Mouse (Mus musculus) CH12.LX (cell line): ENCODE measurements around the gene App. TPM values are rescaled to one million over a fixed set of nuclear protein-coding genes. Genes with fewer than 3 reads are reported as not detected.
A peak's percentile ranks its signal among the peaks of the same experiment; 100 is the strongest.

ENCODE experiments used
- DNase-seq: peaks from one replicate; pipeline ENCODE4 v3.0.0-alpha.2; 2013; ENCODE audit errors: extremely low read depth
- H3K27ac ChIP-seq: 2 replicates; pipeline ENCODE4 v1.5.1; 2012; ENCODE audit warnings: low read depth, mild to moderate bottlenecking, control low read depth, moderate library complexity; ENCODE audit not compliant: insufficient read depth
- H3K27me3 ChIP-seq: replicated peaks from 2 replicates; pipeline ENCODE3; 2012; ENCODE audit warnings: inconsistent platforms
- H3K36me3 ChIP-seq, 2 experiments: replicated peaks in 1 of 2; 2 replicates each; pipeline versions ENCODE3 to v1.6.1; 2012; ENCODE audit warnings: inconsistent platforms in 1 of 2, low read length in 1 of 2, mild to moderate bottlenecking in 1 of 2, mixed read lengths in 1 of 2, moderate library complexity in 1 of 2; ENCODE audit not compliant: control insufficient read depth in 1 of 2, insufficient read depth in 1 of 2
- H3K4me1 ChIP-seq, 2 experiments: 2 replicates each; pipeline ENCODE4 v1.6.1; 2012; ENCODE audit warnings: inconsistent platforms in 1 of 2, moderate library complexity in 1 of 2; ENCODE audit not compliant: insufficient read depth in 2 of 2, control insufficient read depth in 1 of 2
- H3K4me2 ChIP-seq: 2 replicates; pipeline ENCODE4 v1.6.1; 2012; ENCODE audit warnings: low read depth, mild to moderate bottlenecking, control low read depth; ENCODE audit not compliant: poor library complexity, insufficient read depth, severe bottlenecking
- H3K4me3 ChIP-seq, 3 experiments: fragments of 150-350 bp in 1 of 3; sonication (generic) in 1 of 3; replicated peaks in 1 of 3; 2 replicates each; pipeline versions ENCODE3 to v1.5.1; 2011 to 2012; ENCODE audit warnings: low read depth in 2 of 3, low read length in 2 of 3, mild to moderate bottlenecking in 2 of 3, moderate library complexity in 2 of 3, control low read depth in 1 of 3, improper control_type of control experiment in 1 of 3, inconsistent platforms in 1 of 3, mixed read lengths in 1 of 3; ENCODE audit not compliant: poor library complexity in 1 of 3
- H3K79me2 ChIP-seq: replicated peaks from 2 replicates; pipeline ENCODE4 v1.6.1; 2012; ENCODE audit warnings: mild to moderate bottlenecking, moderate library complexity; ENCODE audit not compliant: control insufficient read depth, poor library complexity, insufficient read depth, severe bottlenecking; ENCODE audit errors: extremely low read depth
- H3K9ac ChIP-seq: 2 replicates; pipeline ENCODE4 v1.6.1; 2012; ENCODE audit warnings: low read depth, mild to moderate bottlenecking, control low read depth, moderate library complexity; ENCODE audit not compliant: insufficient read depth
- H3K9me3 ChIP-seq: replicated peaks from 2 replicates; pipeline ENCODE3; 2012; ENCODE audit warnings: low read length, inconsistent platforms, mixed read lengths
- CHD1 ChIP-seq: IDR thresholded peaks from 2 replicates; pipeline ENCODE4 v1.6.1; 2012; ENCODE audit warnings: low read depth, low read length, improper control_type of control experiment, inconsistent platforms
- CHD2 ChIP-seq: IDR thresholded peaks from 2 replicates; pipeline ENCODE4 v1.6.1; 2011; ENCODE audit warnings: low read length, improper control_type of control experiment
- CTCF ChIP-seq, 2 experiments: IDR thresholded peaks in 1 of 2; conservative IDR thresholded peaks in 1 of 2; 2 replicates each; pipeline ENCODE4 v1.5.1; 2011 to 2012; ENCODE audit warnings: low read depth in 2 of 2, low read length in 2 of 2, improper control_type of control experiment in 1 of 2, inconsistent platforms in 1 of 2, mild to moderate bottlenecking in 1 of 2, moderate library complexity in 1 of 2
- E2F4 ChIP-seq: IDR thresholded peaks from 2 replicates; pipeline ENCODE4 v1.6.1; 2011; ENCODE audit warnings: low read depth, low read length, improper control_type of control experiment; ENCODE audit not compliant: insufficient replicate concordance
- ELF1 ChIP-seq: IDR thresholded peaks from 2 replicates; pipeline ENCODE4 v1.6.1; 2014; ENCODE audit warnings: low read depth, mild to moderate bottlenecking, inconsistent platforms, low read length, improper control_type of control experiment
- EP300 ChIP-seq: IDR thresholded peaks from 2 replicates; pipeline ENCODE4 v1.6.1; 2011; ENCODE audit warnings: low read length, improper control_type of control experiment
- ETS1 ChIP-seq: conservative IDR thresholded peaks from 2 replicates; pipeline ENCODE4 v1.6.1; 2012; ENCODE audit warnings: low read depth, mild to moderate bottlenecking, inconsistent platforms, low read length, improper control_type of control experiment, moderate library complexity
- GABPA ChIP-seq: IDR thresholded peaks from 2 replicates; pipeline ENCODE4 v1.6.1; 2012; ENCODE audit warnings: low read depth, low read length, improper control_type of control experiment, inconsistent platforms; ENCODE audit not compliant: insufficient replicate concordance
- HCFC1 ChIP-seq: IDR thresholded peaks from 2 replicates; pipeline ENCODE4 v1.6.1; 2012; ENCODE audit warnings: low read depth, mild to moderate bottlenecking, inconsistent platforms, low read length, improper control_type of control experiment
- JUN ChIP-seq: IDR thresholded peaks from 2 replicates; pipeline ENCODE4 v1.6.1; 2011; ENCODE audit warnings: low read depth, mild to moderate bottlenecking, low read length, improper control_type of control experiment, moderate library complexity; ENCODE audit not compliant: insufficient read depth
- JUND ChIP-seq: conservative IDR thresholded peaks from 2 replicates; pipeline ENCODE4 v1.6.1; 2011; ENCODE audit warnings: low read depth, low read length, improper control_type of control experiment
- KAT2A ChIP-seq: IDR thresholded peaks from 2 replicates; pipeline ENCODE4 v1.6.1; 2012; ENCODE audit warnings: low read length, improper control_type of control experiment, inconsistent platforms; ENCODE audit not compliant: insufficient replicate concordance
- MEF2A ChIP-seq: IDR thresholded peaks from 2 replicates; pipeline ENCODE4 v1.6.1; 2014; ENCODE audit warnings: low read depth, mild to moderate bottlenecking, inconsistent platforms, low read length, improper control_type of control experiment, borderline replicate concordance
- MXI1 ChIP-seq: IDR thresholded peaks from 2 replicates; pipeline ENCODE4 v1.6.1; 2011; ENCODE audit warnings: mild to moderate bottlenecking, low read depth, low read length, improper control_type of control experiment
- NRF1 ChIP-seq: IDR thresholded peaks from 2 replicates; pipeline ENCODE4 v1.6.1; 2014; ENCODE audit warnings: low read depth, mild to moderate bottlenecking, inconsistent platforms, low read length, improper control_type of control experiment, moderate library complexity
- PAX5 ChIP-seq: IDR thresholded peaks from 2 replicates; pipeline ENCODE4 v1.6.1; 2012; ENCODE audit warnings: low read length, inconsistent platforms, mixed read lengths
- POLR2A ChIP-seq: IDR thresholded peaks from 2 replicates; pipeline ENCODE4 v1.6.1; 2011; ENCODE audit warnings: low read depth, mild to moderate bottlenecking, improper control_type of control experiment, low read length
- POLR2AphosphoS2 ChIP-seq: IDR thresholded peaks from 2 replicates; pipeline ENCODE4 v1.6.1; 2011; ENCODE audit warnings: low read depth, low read length, improper control_type of control experiment
- RCOR1 ChIP-seq: conservative IDR thresholded peaks from 2 replicates; pipeline ENCODE4 v1.6.1; 2012; ENCODE audit warnings: low read depth, mild to moderate bottlenecking, inconsistent platforms, low read length, improper control_type of control experiment
- SMC3 ChIP-seq: IDR thresholded peaks from 2 replicates; pipeline ENCODE4 v1.6.1; 2011; ENCODE audit warnings: low read depth, low read length, improper control_type of control experiment
- TBP ChIP-seq: conservative IDR thresholded peaks from 2 replicates; pipeline ENCODE4 v1.6.1; 2011; ENCODE audit warnings: low read depth, low read length, improper control_type of control experiment
- USF1 ChIP-seq: IDR thresholded peaks from 2 replicates; pipeline ENCODE4 v1.6.1; 2014; ENCODE audit warnings: low read depth, mild to moderate bottlenecking, inconsistent platforms, low read length, improper control_type of control experiment
- ZC3H11A ChIP-seq: IDR thresholded peaks from 2 replicates; pipeline ENCODE4 v1.6.1; 2012; ENCODE audit warnings: low read depth, mild to moderate bottlenecking, inconsistent platforms, low read length, improper control_type of control experiment
- ZMIZ1 ChIP-seq: IDR thresholded peaks from 2 replicates; pipeline ENCODE4 v1.6.1; 2012; ENCODE audit warnings: low read depth, mild to moderate bottlenecking, inconsistent platforms, low read length, improper control_type of control experiment
- ZNF384 ChIP-seq: IDR thresholded peaks from 2 replicates; pipeline ENCODE4 v1.6.1; 2012; ENCODE audit warnings: low read depth, low read length, improper control_type of control experiment, inconsistent platforms
- dilution Hi-C: fragments of 300-500 bp; cut with MboI; formaldehyde crosslinking; loops from 2 replicates; pipeline ENCODE4 v1.14.3; 2020; ENCODE audit warnings: low sequenced_read_pairs; ENCODE audit not compliant: extremely low pct_unique_long_range_greater_than_20kb, extremely low pct_ligation_motif_present
- in situ Hi-C: fragments of 300-500 bp; cut with MboI; formaldehyde crosslinking; loops from 3 replicates; pipeline ENCODE4 v1.14.3; 2019; ENCODE audit warnings: low sequenced_read_pairs, low pct_ligation_motif_present, low pct_unique_long_range_greater_than_20kb, mixed read lengths
- polyA plus RNA-seq: library from polyadenylated mRNA; unstranded; fragments of >175 nt; gene quantifications from 2 replicates; pipeline ENCODE4 v1.2.1, GENCODE M21; 2012; ENCODE audit warnings: low read depth; ENCODE audit not compliant: insufficient read length
- total RNA-seq, 2 experiments: library from RNA; depleted of rRNA; stranded (reverse); fragments of 300-350 nt in 1 of 2; fragments of >200 nt in 1 of 2; gene quantifications; 2 replicates each; pipeline ENCODE4 v1.2.3; 2012 to 2014

App gene
- total and polyA plus RNA-seq, 3 experiments, result 31.1 to 99.2 (median 84.1) TPM

DNA sequence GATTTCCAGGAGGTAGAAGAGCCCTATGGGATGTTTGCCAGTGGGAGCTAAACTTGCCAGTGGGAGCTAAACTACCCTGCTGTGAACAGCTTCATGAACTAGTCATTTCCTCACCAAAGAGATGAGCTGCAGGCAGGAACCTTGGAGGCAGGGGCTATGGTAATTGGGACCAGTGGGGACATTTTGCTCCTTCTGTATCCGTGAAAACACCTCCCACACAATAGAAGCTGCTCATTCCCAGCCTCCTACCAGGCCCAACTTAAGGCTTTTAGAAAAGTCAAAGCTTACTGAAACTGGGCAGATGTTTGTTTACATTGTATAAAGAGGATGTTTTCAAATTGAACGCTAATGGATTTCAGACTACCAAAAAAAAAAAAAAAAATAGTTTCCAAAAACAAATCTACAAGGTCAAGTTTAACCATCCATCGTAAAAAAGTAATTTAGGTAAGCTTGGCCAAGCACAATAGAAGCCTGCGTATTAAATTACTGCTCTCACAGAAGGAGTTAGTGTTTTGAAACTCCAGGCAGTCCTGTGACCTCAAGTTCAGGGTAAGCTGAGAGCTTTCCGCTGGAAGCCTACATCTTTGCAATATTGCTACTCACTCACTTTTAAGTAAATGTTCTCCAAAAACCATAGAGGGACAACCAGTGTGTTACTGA, 253.8 kb downstream of the App start:
- H3K4me3 ChIP-seq, result no peak overlapping the region
- peaks cover 0 to 3% of the 10 kb centered on the region in 2 experiments; a peak in 1 of 4 replicates for H3K4me1 ChIP-seq
- no peaks in the 10 kb centered on the region for H3K36me3 ChIP-seq
- H3K27ac ChIP-seq, result no peak overlapping the region
- H3K9me3 ChIP-seq, result no peaks in the 10 kb centered on the region
- H3K79me2 ChIP-seq, result no peaks in the 10 kb centered on the region
- in situ Hi-C loops, result no loop called here
- H3K27me3 ChIP-seq, result no peaks in the 10 kb centered on the region
- dilution Hi-C loops, result no loop called here
- TF ChIP-seq ELF1, result no peak
- TF ChIP-seq CTCF (conservative IDR thresholded peaks at IDR 0.05 in 1 of 2, IDR thresholded peaks at IDR 0.05 in 1 of 2; ENCODE audit: low read depth in 2 of 2, low read length in 2 of 2), result no peak
- no peak for TF ChIP-seq EP300
- TF ChIP-seq GABPA, result no peak
- no peak for TF ChIP-seq PAX5
- no peak for TF ChIP-seq ZC3H11A
- TF ChIP-seq POLR2AphosphoS2, result no peak
- TF ChIP-seq CHD1, result no peak
- TF ChIP-seq ZNF384, result no peak
- no peak for TF ChIP-seq ZMIZ1
- TF ChIP-seq E2F4, result no peak
- no peak overlapping the region for H3K4me2 ChIP-seq
- no peak for DNase-seq
- H3K9ac ChIP-seq, result no peak overlapping the region

DNA sequence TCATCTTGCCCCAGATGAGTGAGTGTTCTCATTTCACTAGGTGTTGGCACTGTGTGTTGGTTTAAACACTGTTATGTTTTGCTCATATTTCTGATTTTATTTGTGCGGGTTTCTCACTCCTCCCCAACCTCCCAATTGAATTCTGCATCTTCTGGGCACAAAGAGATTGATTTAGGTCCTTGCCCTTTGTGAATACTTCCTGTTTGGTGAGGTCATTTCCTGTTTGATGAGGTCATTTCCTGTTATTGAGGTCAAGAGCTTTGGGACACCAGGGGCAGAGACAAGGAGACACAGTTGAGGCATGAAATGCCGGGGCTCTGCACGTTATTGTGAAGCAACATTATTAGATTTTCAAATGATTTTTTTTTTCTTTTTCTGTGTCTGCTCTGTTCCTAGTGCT, 254.5 kb downstream of the App start:
- no peaks in the 10 kb centered on the region for H3K36me3 ChIP-seq
- dilution Hi-C loops, result no loop called here

DNA sequence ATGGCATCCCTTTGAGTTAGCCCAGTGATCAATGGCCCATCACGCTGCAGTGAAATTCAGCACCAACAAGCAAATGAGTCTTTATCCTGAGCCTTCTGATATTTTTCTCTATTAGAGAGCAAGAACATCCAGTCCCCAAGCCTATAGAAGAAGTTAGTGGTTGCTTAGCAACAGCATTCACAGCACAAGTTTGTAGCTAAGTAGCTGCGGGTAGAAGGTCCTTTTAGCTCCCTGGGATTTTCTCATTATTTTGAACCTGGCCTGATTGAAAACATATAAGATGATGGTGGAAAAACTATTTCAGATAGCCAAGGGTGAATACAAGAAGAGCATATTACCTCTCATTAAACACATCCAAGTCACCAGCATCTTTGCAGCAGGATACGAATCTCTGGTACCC, 256.8 kb downstream of the App start:
- no peak for DNase-seq
- Histone ChIP-seq H3K27ac (no peak overlapping the region), H3K36me3 (no peaks in the 10 kb centered on the region), H3K4me1 (peaks cover 3 to 8% of the 10 kb centered on the region in 2 experiments; a peak in 2 of 4 replicates), H3K9ac (no peak overlapping the region), H3K27me3 (no peaks in the 10 kb centered on the region), H3K4me3 (no peak overlapping the region), H3K9me3 (no peaks in the 10 kb centered on the region), H3K4me2 (no peak overlapping the region), H3K79me2 (no peaks in the 10 kb centered on the region)
- dilution Hi-C loops (no loop called here), in situ Hi-C loops (no loop called here)
- TF ChIP-seq POLR2A (no peak), GABPA (no peak), NRF1 (no peak), RCOR1 (no peak), TBP (no peak), POLR2AphosphoS2 (no peak), KAT2A (no peak), MEF2A (no peak), ZC3H11A (no peak), EP300 (no peak), MXI1 (no peak), HCFC1 (no peak), ETS1 (no peak), CTCF (conservative IDR thresholded peaks at IDR 0.05 in 1 of 2, IDR thresholded peaks at IDR 0.05 in 1 of 2; ENCODE audit: low read depth in 2 of 2, low read length in 2 of 2) (no peak)

More for the DNA sequence above, 254.5 kb downstream of the App start:
- Histone ChIP-seq H3K79me2 (no peaks in the 10 kb centered on the region), H3K9me3 (no peaks in the 10 kb centered on the region), H3K27ac (no peak overlapping the region), H3K27me3 (no peaks in the 10 kb centered on the region), H3K4me3 (no peak overlapping the region), H3K9ac (no peak overlapping the region), H3K4me2 (no peak overlapping the region)
- peak; percentile 25 for DNase-seq
- in situ Hi-C loops, result no loop called here
- TF ChIP-seq JUN (peak; percentile 57), CHD2 (no peak), SMC3 (no peak), USF1 (no peak), JUND (peak; percentile 70), E2F4 (no peak), ELF1 (peak; percentile 57)
- TF ChIP-seq, all 38 proteins: peak for 3
- 0 out of 4 replicates have a peak, but pooled peaks cover 0 to 3% of the 10 kb centered on the region in 2 experiments for H3K4me1 ChIP-seq
